Mouse (Mus musculus) bone marrow, adult 2 months (tissue): ENCODE data around the gene Tent5b.

ENCODE experiments used
- CTCF ChIP-seq: fragments of 200-500 bp; IDR thresholded peaks from 2 replicates; pipeline ENCODE4 v1.5.1; 2011; ENCODE audit warnings: low read length, control low read depth; ENCODE audit not compliant: control insufficient read depth, insufficient read depth
- POLR2A ChIP-seq: fragments of 200-500 bp; IDR thresholded peaks from 2 replicates; pipeline ENCODE4 v1.6.1; 2011; ENCODE audit warnings: low read depth, mild to moderate bottlenecking, control low read depth, low read length, borderline replicate concordance; ENCODE audit not compliant: control insufficient read depth

- no peak for TF ChIP-seq CTCF
- TF ChIP-seq POLR2A, result no peak
These were observed 31.1 kb downstream of the Tent5b start for GRCm38 (mm10) chr4:133511050-133511449.
